Mouse (Mus musculus) forebrain, embryonic 11.5 days (tissue): ENCODE measurements around the gene Arrb1. TPM values are rescaled to one million over a fixed set of nuclear protein-coding genes. Genes with fewer than 3 reads are reported as not detected.
A peak's percentile ranks its signal among the peaks of the same experiment; 100 is the strongest.

Source experiments
- ATAC-seq: fragments of 200-750 bp; cut with Nextera tagmentation; replicated peaks from 2 replicates; pipeline ENCODE4 v1.8.0; 2017; ENCODE audit warnings: moderate TSS enrichment; ENCODE audit not compliant: low FRiP score
- DNase-seq: peaks from one replicate; pipeline ENCODE4 v3.0.0-alpha.2; 2017; ENCODE audit warnings: low spot score
- H3K27ac ChIP-seq: fragments of 300-500 bp; sonication (generic); 2 replicates; pipeline ENCODE4 v1.5.1; 2014; ENCODE audit warnings: low read depth, low read length
- H3K27me3 ChIP-seq: fragments of 300-500 bp; sonication (generic); 2 replicates; pipeline ENCODE4 v1.6.1; 2014; ENCODE audit warnings: mild to moderate bottlenecking, low read length, mixed read lengths; ENCODE audit not compliant: control insufficient read depth, insufficient read depth
- H3K36me3 ChIP-seq: fragments of 300-500 bp; sonication (generic); 2 replicates; pipeline ENCODE4 v1.6.1; 2014; ENCODE audit warnings: mild to moderate bottlenecking, low read length, moderate library complexity, mixed read lengths; ENCODE audit not compliant: control insufficient read depth, insufficient read depth
- H3K4me1 ChIP-seq: fragments of 300-500 bp; sonication (generic); replicated peaks from 2 replicates; pipeline ENCODE4 v1.6.1; 2014; ENCODE audit warnings: low read length, mixed read lengths; ENCODE audit not compliant: control insufficient read depth, insufficient read depth
- H3K4me2 ChIP-seq: fragments of 300-500 bp; sonication (generic); 2 replicates; pipeline ENCODE4 v1.6.1; 2014; ENCODE audit warnings: low read depth, mild to moderate bottlenecking, low read length, moderate library complexity, mixed read lengths; ENCODE audit not compliant: severe bottlenecking
- H3K4me3 ChIP-seq: fragments of 300-500 bp; sonication (generic); 2 replicates; pipeline ENCODE4 v1.5.1; 2014; ENCODE audit warnings: low read depth, low read length
- H3K9ac ChIP-seq: fragments of 300-500 bp; sonication (generic); 2 replicates; pipeline ENCODE4 v1.6.1; 2014; ENCODE audit warnings: low read length
- H3K9me3 ChIP-seq: fragments of 300-500 bp; sonication (generic); 2 replicates; pipeline ENCODE4 v1.6.1; 2016; ENCODE audit warnings: low read length, mixed read lengths; ENCODE audit not compliant: control insufficient read depth
- WGBS: fragments of 180-500 bp; shearing (Covaris S2); extraction: QIAGEN DNeasy Blood & Tissue Kit; methylation state at CpG from one replicate; pipeline ENCODE4 v1.1.7; 2014; 5-methylcytosine and 5-hydroxymethylcytosine counted together
- polyA plus RNA-seq: library from polyadenylated mRNA; unstranded; fragments of >200 nt; fragmentation: Nextera tagmentation; extraction: Ambion mirVana; gene quantifications from 2 replicates; pipeline ENCODE4 v1.2.1, GENCODE M21; 2014

Gene Arrb1
- polyA plus RNA-seq, 1 experiment from 2014 or later = 4.2 TPM

GRCm38 (mm10) chr7:99618860-99619259 lies 83.6 kb downstream of the Arrb1 start:
- no peak for DNase-seq
- Histone ChIP-seq H3K4me1 (no peaks in the 10 kb centered on the region), H3K9ac (no peak overlapping the region), H3K4me3 (no peak overlapping the region), H3K27me3 (peaks cover 2% of the 10 kb centered on the region), H3K9me3 (no peaks in the 10 kb centered on the region), H3K4me2 (no peak overlapping the region), H3K36me3 (no peaks in the 10 kb centered on the region), H3K27ac (no peak overlapping the region)
- no peak for ATAC-seq
- 8% methylated on average over 3 of the region's 3 CpGs for WGBS

GRCm38 (mm10) chr7:99625722-99626375 lies 90.6 kb downstream of the Arrb1 start:
- DNase-seq (peak; percentile 94), ATAC-seq (peak; percentile 90)
- under 1% methylated on average over 81 of the region's 81 CpGs for WGBS
- Histone ChIP-seq H3K36me3 (no peaks in the 10 kb centered on the region), H3K9me3 (no peaks in the 10 kb centered on the region), H3K27ac (no peak overlapping the region), H3K9ac (peak overlapping the region; percentile 53), H3K4me2 (peak overlapping the region; percentile 86), H3K4me1 (peaks cover 11% of the 10 kb centered on the region), H3K4me3 (peak overlapping the region; percentile 39), H3K27me3 (peaks cover 48% of the 10 kb centered on the region)

GRCm38 (mm10) chr7:99626376-99627270 lies 91.4 kb downstream of the Arrb1 start, which contains the start of gene Tpbgl:
Gene Tpbgl, minus strand, starts transcription at chr7:99627103.
- WGBS = under 1% methylated on average over 81 of the region's 83 CpGs
- Histone ChIP-seq H3K4me2 (peak within 1 kb of the TSS; percentile 86), H3K4me3 (peak within 1 kb of the TSS; percentile 39), H3K27ac (no peak within 1 kb of the TSS), H3K4me1 (peaks cover 11% of the 10 kb centered on the region), H3K9ac (peak within 1 kb of the TSS; percentile 53), H3K27me3 (peaks cover 48% of the 10 kb centered on the region), H3K9me3 (no peaks in the 10 kb centered on the region), H3K36me3 (no peaks in the 10 kb centered on the region)
- ATAC-seq (peak; percentile 11; the same call in 1 of the 2 replicates), DNase-seq (peak; percentile 66)

GRCm38 (mm10) chr7:99627366-99627765 lies 92.1 kb downstream of the Arrb1 start:
- peaks cover 48% of the 10 kb centered on the region for H3K27me3 ChIP-seq
- DNase-seq (peak; percentile 52), ATAC-seq (no peak)
- H3K9ac ChIP-seq = no peak overlapping the region
- H3K4me2 ChIP-seq = no peak overlapping the region
- H3K36me3 ChIP-seq = no peaks in the 10 kb centered on the region
- WGBS = 6% methylated on average over 7 of the region's 7 CpGs
- H3K27ac ChIP-seq = no peak overlapping the region
- no peaks in the 10 kb centered on the region for H3K9me3 ChIP-seq
- no peak overlapping the region for H3K4me3 ChIP-seq
- H3K4me1 ChIP-seq = peaks cover 11% of the 10 kb centered on the region

- no peak overlapping the region for H3K9ac ChIP-seq
- H3K4me3 ChIP-seq = no peak overlapping the region
- peak; percentile 49 for DNase-seq
- no peaks in the 10 kb centered on the region for H3K36me3 ChIP-seq
- H3K9me3 ChIP-seq = no peaks in the 10 kb centered on the region
- H3K27ac ChIP-seq = no peak overlapping the region
- no peak overlapping the region for H3K4me2 ChIP-seq
- WGBS = 16% methylated on average over 6 of the region's 6 CpGs
- ATAC-seq = no peak
- H3K27me3 ChIP-seq = peaks cover 13% of the 10 kb centered on the region
- no peaks in the 10 kb centered on the region for H3K4me1 ChIP-seq
Observed at GRCm38 (mm10) chr7:99632286-99632685, 97.0 kb downstream of the Arrb1 start.

GRCm38 (mm10) chr7:99633966-99634665 lies 98.8 kb downstream of the Arrb1 start:
- ATAC-seq (no peak), DNase-seq (no peak)
- no peaks in the 10 kb centered on the region for H3K36me3 ChIP-seq
- H3K27me3 ChIP-seq = no peaks in the 10 kb centered on the region
- H3K9ac ChIP-seq = no peak overlapping the region
- H3K4me3 ChIP-seq = no peak overlapping the region
- H3K4me2 ChIP-seq = no peak overlapping the region
- no peaks in the 10 kb centered on the region for H3K9me3 ChIP-seq
- H3K4me1 ChIP-seq = no peaks in the 10 kb centered on the region
- no peak overlapping the region for H3K27ac ChIP-seq
- WGBS = 79% methylated on average over 8 of the region's 8 CpGs

- ATAC-seq (no peak), DNase-seq (no peak)
- no peak overlapping the region for H3K4me3 ChIP-seq
- H3K27me3 ChIP-seq = no peaks in the 10 kb centered on the region
- no peaks in the 10 kb centered on the region for H3K4me1 ChIP-seq
- no peaks in the 10 kb centered on the region for H3K9me3 ChIP-seq
- no peak overlapping the region for H3K27ac ChIP-seq
- no peaks in the 10 kb centered on the region for H3K36me3 ChIP-seq
- 51% methylated on average over 4 of the region's 4 CpGs for WGBS
- no peak overlapping the region for H3K4me2 ChIP-seq
- H3K9ac ChIP-seq = no peak overlapping the region
Observed at GRCm38 (mm10) chr7:99641245-99641644, 106.0 kb downstream of the Arrb1 start.

GRCm38 (mm10) chr7:99642078-99642477 lies 106.8 kb downstream of the Arrb1 start:
- Histone ChIP-seq H3K4me2 (no peak overlapping the region), H3K36me3 (no peaks in the 10 kb centered on the region), H3K27me3 (no peaks in the 10 kb centered on the region), H3K4me3 (no peak overlapping the region), H3K4me1 (no peaks in the 10 kb centered on the region), H3K9me3 (no peaks in the 10 kb centered on the region), H3K9ac (no peak overlapping the region), H3K27ac (no peak overlapping the region)
- no peak for DNase-seq
- WGBS = 45% methylated on average over 3 of the region's 3 CpGs
- no peak for ATAC-seq
